Mouse (Mus musculus): ENCODE data around the gene Etfdh. TPM values are rescaled to one million over a fixed set of nuclear protein-coding genes. Genes with fewer than 3 reads are reported as not detected.

The Etfdh gene
- total RNA-seq, 1 experiment: 19.5 TPM

GRCm38 (mm10) chr3:79555061-79555460, 74.2 kb downstream of the Etfdh start:
- Histone ChIP-seq H3K9me3 (ENCODE audit: control insufficient read depth, insufficient read depth, low read depth, low read length) (no peaks in the 10 kb centered on the region), H3K4me3 (ENCODE audit: insufficient read depth in 1 of 2, low read depth in 1 of 2, low read length in 2 of 2, poor library complexity in 1 of 2, severe bottlenecking in 1 of 2) (no peak overlapping the region), H3K9ac (ENCODE audit: insufficient read depth, low read depth, low read length, poor library complexity, severe bottlenecking) (no peak overlapping the region), H3K36me3 (ENCODE audit: control insufficient read depth, insufficient read depth, low read length, poor library complexity, severe bottlenecking) (no peaks in the 10 kb centered on the region), H3K4me1 (ENCODE audit: control insufficient read depth in 2 of 2, insufficient read depth in 2 of 2, low read length in 2 of 2, poor library complexity in 1 of 2) (peaks cover 2 to 9% of the 10 kb centered on the region in 2 experiments; a peak in 2 of 4 replicates), H3K27ac (ENCODE audit: insufficient read depth, low read depth, low read length, poor library complexity, severe bottlenecking) (no peak overlapping the region)
- TF ChIP-seq ZNF384 (IDR thresholded peaks at IDR 0.05; ENCODE audit: low read depth, low read length) (no peak), HCFC1 (IDR thresholded peaks at IDR 0.05; ENCODE audit: borderline replicate concordance, insufficient read depth, low read length) (no peak), MAFK (IDR thresholded peaks at IDR 0.05; ENCODE audit: insufficient read depth, low read depth, low read length) (no peak), ZC3H11A (IDR thresholded peaks at IDR 0.05; ENCODE audit: borderline replicate concordance, low read depth, low read length) (no peak), CHD2 (IDR thresholded peaks at IDR 0.05; ENCODE audit: low read depth, low read length) (no peak)
- in situ Hi-C loops (cut with MboI; ENCODE audit: low sequenced_read_pairs in 2 of 2, unreplicated experiment in 2 of 2): no loop called here
- no peak for DNase-seq (ENCODE audit: low read depth, low spot score)

Other genes with a start within 250 kb of the Etfdh start
- gene Fnip2, start 61.7 kb downstream of the Etfdh start, total RNA-seq (2012; rRNA removed): 21.6 and 29.1 TPM in 2 replicates
- 118 and 159 TPM in 2 replicates for gene Ppid, start 38.2 kb downstream of the Etfdh start, total RNA-seq (2012; rRNA removed)
- 4.9 and 6.2 TPM in 2 replicates for gene 4930579G24Rik, start 421 bp downstream of the Etfdh start, total RNA-seq (2012; rRNA removed)
- 0.04 TPM in 1 of 2 replicates, not detected in the other for gene Rxfp1, start 108.4 kb upstream of the Etfdh start, total RNA-seq (2012; rRNA removed)
- 5.4 and 5.9 TPM in 2 replicates for gene Tmem144, start 223.3 kb upstream of the Etfdh start, total RNA-seq (2012; rRNA removed)